Mouse (Mus musculus) hindbrain, embryonic 16.5 days (tissue): Measurements from ENCODE around the gene Ajuba. TPM values are rescaled to one million over a fixed set of nuclear protein-coding genes. Genes with fewer than 3 reads are reported as not detected.
A peak's percentile ranks its signal among the peaks of the same experiment; 100 is the strongest.
"Not testable (repeated sequence)": the region's sequence is repeated elsewhere in the genome, so short reads cannot be mapped to it uniquely, and the experiment has no call there.

ENCODE experiments used
- ATAC-seq: fragments of 200-750 bp; cut with Nextera tagmentation; 2 replicates; pipeline ENCODE4 v1.8.0; 2017; ENCODE audit warnings: moderate TSS enrichment, moderate library complexity
- H3K27ac ChIP-seq: fragments of 300-500 bp; sonication (generic); 2 replicates; pipeline ENCODE4 v1.5.1; 2014; ENCODE audit warnings: low read depth, mild to moderate bottlenecking, control low read depth, low read length, moderate library complexity
- H3K27me3 ChIP-seq: fragments of 300-500 bp; sonication (generic); replicated peaks from 2 replicates; pipeline ENCODE4 v1.6.1; 2014; ENCODE audit warnings: low read length; ENCODE audit not compliant: control insufficient read depth, insufficient read depth
- H3K36me3 ChIP-seq: fragments of 300-500 bp; sonication (generic); 2 replicates; pipeline ENCODE4 v1.6.1; 2014; ENCODE audit warnings: mild to moderate bottlenecking, low read length, moderate library complexity, mixed read lengths; ENCODE audit not compliant: control insufficient read depth, insufficient read depth
- H3K4me1 ChIP-seq: fragments of 300-500 bp; sonication (generic); 2 replicates; pipeline ENCODE4 v1.6.1; 2014; ENCODE audit warnings: low read depth, low read length; ENCODE audit not compliant: control insufficient read depth, insufficient read depth
- H3K4me2 ChIP-seq: fragments of 300-500 bp; sonication (generic); 2 replicates; pipeline ENCODE4 v1.6.1; 2014; ENCODE audit warnings: mild to moderate bottlenecking, low read length, control low read depth, moderate library complexity
- H3K4me3 ChIP-seq: fragments of 300-500 bp; sonication (generic); 2 replicates; pipeline ENCODE4 v1.5.1; 2014; ENCODE audit warnings: mild to moderate bottlenecking, low read length, control low read depth, moderate library complexity
- H3K9ac ChIP-seq: fragments of 300-500 bp; sonication (generic); 2 replicates; pipeline ENCODE4 v1.6.1; 2014; ENCODE audit warnings: low read depth, mild to moderate bottlenecking, control low read depth, low read length, moderate library complexity
- H3K9me3 ChIP-seq: fragments of 300-500 bp; sonication (generic); 2 replicates; pipeline ENCODE4 v1.6.1; 2014; ENCODE audit warnings: mild to moderate bottlenecking, low read length, moderate library complexity; ENCODE audit not compliant: control insufficient read depth
- WGBS: fragments of 180-500 bp; shearing (Covaris S2); extraction: QIAGEN DNeasy Blood & Tissue Kit; methylation state at CpG from one replicate; pipeline ENCODE4 v1.1.7; 2014; 5-methylcytosine and 5-hydroxymethylcytosine counted together
- polyA plus RNA-seq: library from polyadenylated mRNA; unstranded; fragments of >200 nt; fragmentation: Nextera tagmentation; extraction: Ambion mirVana; gene quantifications from 2 replicates; pipeline ENCODE4 v1.2.1, GENCODE M21; 2015

Gene Ajuba
- 4.7 and 6.0 TPM in 2 replicates for polyA plus RNA-seq

GRCm38 (mm10) chr14:54577089-54577982, at the start of gene Ajuba:
Ajuba (minus strand) TSS chr14:54577558.
- Histone ChIP-seq H3K27me3 (peaks cover 19% of the 10 kb centered on the region), H3K9ac (peak within 1 kb of the TSS; percentile 70), H3K4me1 (peaks cover 30% of the 10 kb centered on the region), H3K36me3 (no peaks in the 10 kb centered on the region), H3K9me3 (no peaks in the 10 kb centered on the region), H3K4me3 (peak within 1 kb of the TSS; percentile 66), H3K27ac (peak within 1 kb of the TSS; percentile 79), H3K4me2 (peak within 1 kb of the TSS; percentile 91)
- under 1% methylated on average over 66 of the region's 66 CpGs for WGBS
- peak; percentile 77 for ATAC-seq

- WGBS, result 68% methylated on average over 10 of the region's 10 CpGs
- Histone ChIP-seq H3K9me3 (no peaks in the 10 kb centered on the region), H3K27ac (no peak overlapping the region), H3K4me1 (no peaks in the 10 kb centered on the region), H3K9ac (no peak overlapping the region), H3K36me3 (no peaks in the 10 kb centered on the region), H3K4me2 (no peak overlapping the region), H3K27me3 (no peaks in the 10 kb centered on the region), H3K4me3 (no peak overlapping the region)
- ATAC-seq, result peak; percentile 19; the same call in 1 of the 2 replicates
Observed at GRCm38 (mm10) chr14:54624976-54625375, 47.6 kb upstream of the Ajuba start.

- Histone ChIP-seq H3K4me2 (no peak overlapping the region), H3K4me3 (no peak overlapping the region), H3K4me1 (no peaks in the 10 kb centered on the region), H3K9ac (no peak overlapping the region), H3K36me3 (no peaks in the 10 kb centered on the region), H3K27me3 (no peaks in the 10 kb centered on the region), H3K9me3 (no peaks in the 10 kb centered on the region), H3K27ac (no peak overlapping the region)
- 89% methylated on average over 6 of the region's 6 CpGs for WGBS
- no peak for ATAC-seq
Observed at GRCm38 (mm10) chr14:54623334-54623733, 46.0 kb upstream of the Ajuba start.

- Histone ChIP-seq H3K4me1 (peaks cover 9% of the 10 kb centered on the region), H3K9me3 (no peaks in the 10 kb centered on the region), H3K36me3 (no peaks in the 10 kb centered on the region), H3K4me2 (no peak within 1 kb of the TSS), H3K4me3 (no peak within 1 kb of the TSS), H3K27ac (no peak within 1 kb of the TSS), H3K9ac (no peak within 1 kb of the TSS), H3K27me3 (no peaks in the 10 kb centered on the region)
- ATAC-seq, result no peak
- 90% methylated on average over 1 of the region's 1 CpGs for WGBS
Observed at GRCm38 (mm10) chr14:54621133-54621532, 43.8 kb upstream of the Ajuba start, which contains the start of gene Psmb11. Psmb11 (plus strand) TSS chr14:54621433.

- peaks cover 11% of the 10 kb centered on the region for H3K4me1 ChIP-seq
- peak; percentile 90 for ATAC-seq
- peak within 1 kb of the TSS; percentile 56 for H3K4me3 ChIP-seq
- no peaks in the 10 kb centered on the region for H3K27me3 ChIP-seq
- peak within 1 kb of the TSS; percentile 77 for H3K4me2 ChIP-seq
- H3K27ac ChIP-seq, result peak within 1 kb of the TSS; percentile 73
- 0% methylated on average over 22 of the region's 25 CpGs for WGBS
- H3K9me3 ChIP-seq, result no peaks in the 10 kb centered on the region
- H3K9ac ChIP-seq, result peak within 1 kb of the TSS; percentile 70
- H3K36me3 ChIP-seq, result peaks cover 11% of the 10 kb centered on the region
Observed at GRCm38 (mm10) chr14:54617897-54618365, 40.6 kb upstream of the Ajuba start, which contains the start of gene Psmb5. Psmb5 (minus strand) TSS chr14:54618022.

GRCm38 (mm10) chr14:54617152-54617896, 40.0 kb upstream of the Ajuba start:
- Histone ChIP-seq H3K9ac (peak overlapping the region; percentile 70), H3K9me3 (no peaks in the 10 kb centered on the region), H3K4me1 (peaks cover 11% of the 10 kb centered on the region), H3K27ac (peak overlapping the region; percentile 73), H3K27me3 (no peaks in the 10 kb centered on the region), H3K4me2 (peak overlapping the region; percentile 77), H3K4me3 (peak overlapping the region; percentile 56), H3K36me3 (peaks cover 12% of the 10 kb centered on the region)
- WGBS, result 2% methylated on average over 38 of the region's 38 CpGs
- peak; percentile 68 for ATAC-seq

- H3K4me2 ChIP-seq, result peak overlapping the region; percentile 77
Observed at GRCm38 (mm10) chr14:54616226-54616825, 39.0 kb upstream of the Ajuba start.

GRCm38 (mm10) chr14:54614130-54614529, 36.8 kb upstream of the Ajuba start:
- not testable (repeated sequence) for H3K9ac ChIP-seq, H3K27ac ChIP-seq, ATAC-seq, H3K4me3 ChIP-seq, H3K4me2 ChIP-seq, H3K9me3 ChIP-seq, H3K27me3 ChIP-seq
- Histone ChIP-seq H3K36me3 (peaks cover 12% of the 10 kb centered on the region), H3K4me1 (peaks cover 11% of the 10 kb centered on the region)
- 93% methylated on average over 15 of the region's 16 CpGs for WGBS

More at GRCm38 (mm10) chr14:54616226-54616825, 39.0 kb upstream of the Ajuba start:
- Histone ChIP-seq H3K27me3 (no peaks in the 10 kb centered on the region), H3K9me3 (no peaks in the 10 kb centered on the region), H3K4me3 (no peak overlapping the region), H3K27ac (no peak overlapping the region), H3K9ac (no peak overlapping the region), H3K36me3 (peaks cover 12% of the 10 kb centered on the region), H3K4me1 (peaks cover 11% of the 10 kb centered on the region)
- ATAC-seq, result no peak
- 92% methylated on average over 16 of the region's 16 CpGs for WGBS
